ENCODE assay signal across 21 mouse cellular contexts in genomic region chr7:129909730-129910129, GRCm38 (mm10).
DNase-seq lines count a peak whose midpoint lies in the region; ATAC-seq and TF ChIP-seq lines count a peak whose summit lies in the region.
"Had no signal": no experiment of that assay in that cellular context is flagged by ENCODE, and none has a peak within 500 bp of the region (broad histone marks: within the 10 kb centered on the region; RNA-seq: fewer than 3 reads in every experiment).

No protein-coding gene starts in this region.

- H3K9me3 ChIP-seq in heart, embryonic 10.5 days: no peaks in the 10 kb centered on the region
- H3K9me3 ChIP-seq in stomach, postnatal 0 days (ENCODE audit: control insufficient read depth, low read length): no peaks in the 10 kb centered on the region

- H3K9ac ChIP-seq in heart, adult 2 months (ENCODE audit: low read depth, low read length): no peak overlapping the region
- no peak overlapping the region for H3K9ac ChIP-seq in stomach, postnatal 0 days (ENCODE audit: low read length)

- H3K27ac ChIP-seq in heart, adult 2 months: no peak overlapping the region
- no peak overlapping the region for H3K27ac ChIP-seq in heart, embryonic 10.5 days
- H3K27ac ChIP-seq in stomach, postnatal 0 days (replicated peaks): no peak overlapping the region

- TF ChIP-seq CTCF in heart, adult 2 months (IDR thresholded peaks at IDR 0.05): no peak
- TF ChIP-seq CTCF in stomach, postnatal 0 days (IDR thresholded peaks at IDR 0.05; ENCODE audit: low read depth): no peak

- TF ChIP-seq POLR2A in heart, adult 2 months (IDR thresholded peaks at IDR 0.05; ENCODE audit: insufficient read depth, low read depth, low read length): no peak

- H3K79me2 ChIP-seq in heart, adult 2 months (replicated peaks; ENCODE audit: control insufficient read depth, insufficient read depth, low read length): no peaks in the 10 kb centered on the region

- 48% methylated on average over 1 of the region's 1 CpGs for WGBS in heart, adult 2 months
- WGBS in heart, embryonic 10.5 days: 78% methylated on average over 1 of the region's 1 CpGs
- WGBS in stomach, postnatal 0 days: 40% methylated on average over 1 of the region's 1 CpGs

- ATAC-seq in stomach, postnatal 0 days (ENCODE audit: low FRiP score, low TSS enrichment): no peak
- ATAC-seq: activated CD4-positive, CD25-positive, alpha-beta regulatory T cell, adult 4 months; CD4-positive, CD25-positive, alpha-beta regulatory T cell, adult 4 months; Patski had no signal

- no peak overlapping the region for H3K4me2 ChIP-seq in stomach, postnatal 0 days (replicated peaks; ENCODE audit: low read depth)

- no peak overlapping the region for H3K4me3 ChIP-seq in heart, adult 2 months
- no peak overlapping the region for H3K4me3 ChIP-seq in heart, embryonic 10.5 days
- H3K4me3 ChIP-seq in stomach, postnatal 0 days (ENCODE audit: low read depth, low read length): no peak overlapping the region

- peak; percentile 65 for DNase-seq in heart, adult 11 months
- DNase-seq in heart, adult 2 months: no peak
- DNase-seq in heart, embryonic 10.5 days (ENCODE audit: low spot score): peak; percentile 61
- DNase-seq in heart, postnatal 10 days: no peak
- DNase-seq in skeletal muscle tissue, adult 2 months (ENCODE audit: low read depth, low spot score): peak; percentile 7
- DNase-seq in stomach, postnatal 0 days (ENCODE audit: low spot score): peak; percentile 8
- no peak for DNase-seq in cerebellum, adult 11 months
- no peak for DNase-seq in thymus, postnatal 25 days
- DNase-seq: adrenal gland, adult 2 months; adrenal gland, adult 8-10 months; adrenal gland, postnatal 10 days; adrenal gland, postnatal 14 days; adrenal gland, postnatal 25 days; adrenal gland, postnatal 36 days; B cell, adult 2 months; cerebellum, adult 11-12 months; cerebellum, adult 18-20 months had no signal

- no peaks in the 10 kb centered on the region for H3K27me3 ChIP-seq in heart, adult 2 months (ENCODE audit: control insufficient read depth, insufficient read depth, low read length)
- H3K27me3 ChIP-seq in heart, embryonic 10.5 days (ENCODE audit: insufficient read depth, poor library complexity, severe bottlenecking): 0 out of 2 replicates have a peak, but pooled peaks cover 3% of the 10 kb centered on the region
- H3K27me3 ChIP-seq in stomach, postnatal 0 days (ENCODE audit: control insufficient read depth, insufficient read depth, low read length): no peaks in the 10 kb centered on the region
- H3K27me3 ChIP-seq: Patski had no signal

- H3K4me1 ChIP-seq in heart, adult 2 months (ENCODE audit: control insufficient read depth, insufficient read depth, low read length): no peaks in the 10 kb centered on the region
- no peaks in the 10 kb centered on the region for H3K4me1 ChIP-seq in heart, embryonic 10.5 days
- no peaks in the 10 kb centered on the region for H3K4me1 ChIP-seq in stomach, postnatal 0 days (replicated peaks; ENCODE audit: control insufficient read depth, insufficient read depth)

- no peak for TF ChIP-seq EP300 in heart, adult 2 months (IDR thresholded peaks at IDR 0.05; ENCODE audit: insufficient read depth, low read depth, low read length)
- no peak for TF ChIP-seq EP300 in stomach, postnatal 0 days (optimal IDR thresholded peaks at IDR 0.05)

- H3K36me3 ChIP-seq in heart, adult 2 months (ENCODE audit: control insufficient read depth, insufficient read depth, low read length): no peaks in the 10 kb centered on the region
- H3K36me3 ChIP-seq in heart, embryonic 10.5 days: no peaks in the 10 kb centered on the region
- no peaks in the 10 kb centered on the region for H3K36me3 ChIP-seq in stomach, postnatal 0 days (ENCODE audit: control insufficient read depth, insufficient read depth, low read length)
- H3K36me3 ChIP-seq: G1E had no signal

- intact Hi-C loops in heart, adult 2 months (cut with DNase I): no loop called here
- intact Hi-C loops in heart, postnatal 10 days (cut with DNase I): no loop called here

Comparison
In these comparisons a context has a peak if more than half of its experiments do, and no peak if none do; other contexts are left out.
1. DNase-seq: peak in heart, adult 11 months (single experiment), heart, embryonic 10.5 days (single experiment), skeletal muscle tissue, adult 2 months (single experiment) and stomach, postnatal 0 days (single experiment); none in heart, adult 2 months (0 of 2), heart, postnatal 10 days (0 of 2), cerebellum, adult 11 months (single experiment) and thymus, postnatal 25 days (single experiment).